Mouse (Mus musculus) cerebellum, adult (tissue): Measurements from ENCODE around the gene Gm13290.
"Not testable (repeated sequence)": the region's sequence is repeated elsewhere in the genome, so short reads cannot be mapped to it uniquely, and the experiment has no call there.

Source experiments
- ATAC-seq: cut with Nextera tagmentation; 2 replicates; pipeline ENCODE4 v1.9.2; 2017; ENCODE audit warnings: mild to moderate bottlenecking, moderate library complexity, mixed read lengths; ENCODE audit not compliant: insufficient number of reproducible peaks, low FRiP score, low TSS enrichment

The Gm13290 gene

GRCm38 (mm10) chr4:88773534-88773933, at the start of gene Gm13290:
Gene Gm13290, plus strand, starts transcription at chr4:88773834.
- not testable (repeated sequence) for ATAC-seq

DNA sequence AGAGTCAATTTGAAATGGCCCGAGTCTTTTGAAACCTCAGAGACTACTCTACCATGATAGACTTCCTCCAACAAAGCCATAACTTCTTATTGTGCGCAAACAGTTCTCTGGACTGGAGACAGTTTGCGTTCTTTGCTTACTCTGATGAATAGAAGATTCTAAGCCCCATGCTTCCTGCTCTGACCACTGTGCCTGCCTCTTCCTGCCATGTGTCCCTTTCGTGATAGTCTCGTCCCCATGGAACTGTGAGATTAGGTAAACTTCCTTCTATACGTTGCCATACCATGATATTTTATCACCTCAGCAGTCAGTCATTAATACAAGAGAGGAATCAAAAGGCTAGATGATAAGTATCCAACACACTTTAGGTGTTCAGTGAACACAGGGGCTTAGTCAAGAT, 46.9 kb upstream of the Gm13290 start:
- no peak for ATAC-seq

DNA sequence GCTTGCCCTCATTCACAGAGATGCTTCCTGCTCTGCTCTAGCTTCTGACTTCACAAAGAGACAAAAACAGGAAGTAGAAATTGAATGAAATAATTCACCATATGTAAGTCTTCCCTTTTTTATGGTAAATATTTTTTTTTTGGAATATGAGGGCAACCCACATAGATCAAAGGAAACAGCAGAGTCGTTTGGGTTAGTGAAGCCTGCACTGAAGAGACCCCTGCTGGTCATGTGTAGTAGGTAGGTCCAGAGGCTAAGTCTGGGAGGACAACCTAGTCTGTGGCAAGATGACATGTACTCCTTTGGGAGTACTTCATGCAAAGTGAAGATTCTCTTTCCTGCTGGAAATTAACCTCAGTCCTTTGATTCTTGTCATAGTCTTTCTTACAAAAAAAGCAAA, 46.3 kb upstream of the Gm13290 start:
- no peak for ATAC-seq

- ATAC-seq, result peak; percentile 36; the same call in 1 of the 2 replicates
Observed at GRCm38 (mm10) chr4:88738480-88738879, 35.2 kb upstream of the Gm13290 start.

DNA sequence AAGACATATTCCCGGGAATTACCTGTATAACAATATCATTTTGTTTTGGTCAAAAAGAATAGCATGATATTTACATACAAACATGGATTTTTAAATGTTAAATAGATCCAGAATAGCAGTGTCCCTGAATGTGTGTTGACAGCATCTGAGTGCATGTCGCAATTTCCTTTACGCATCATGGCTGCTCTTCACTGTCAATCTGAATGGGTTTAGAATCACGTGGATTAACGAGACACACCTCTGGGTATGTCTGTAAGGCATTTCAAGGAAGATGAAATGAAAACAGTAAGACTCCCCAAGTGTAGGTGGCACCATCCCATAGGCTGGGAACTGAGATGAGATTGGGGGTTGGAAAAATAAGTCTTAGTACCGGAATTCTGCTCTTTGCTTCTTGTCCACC, 34.6 kb upstream of the Gm13290 start:
- no peak for ATAC-seq

GRCm38 (mm10) chr4:88741426-88741825, 32.2 kb upstream of the Gm13290 start:
- no peak for ATAC-seq

- no peak for ATAC-seq
Observed at GRCm38 (mm10) chr4:88742771-88743371, 30.8 kb upstream of the Gm13290 start.

GRCm38 (mm10) chr4:88744207-88744606, 29.4 kb upstream of the Gm13290 start:
- 0 out of 2 replicates have a peak, but pooled peaks have one; percentile 61 for ATAC-seq

GRCm38 (mm10) chr4:88749926-88750325, 23.7 kb upstream of the Gm13290 start:
- ATAC-seq, result no peak

- not testable (repeated sequence) for ATAC-seq
Observed at GRCm38 (mm10) chr4:88754818-88755340, 18.8 kb upstream of the Gm13290 start, which contains the start of gene Gm13271. Gene Gm13271, plus strand, starts transcription at chr4:88754868.

- not testable (repeated sequence) for ATAC-seq
Observed at GRCm38 (mm10) chr4:88756581-88757513, 16.8 kb upstream of the Gm13290 start.

DNA sequence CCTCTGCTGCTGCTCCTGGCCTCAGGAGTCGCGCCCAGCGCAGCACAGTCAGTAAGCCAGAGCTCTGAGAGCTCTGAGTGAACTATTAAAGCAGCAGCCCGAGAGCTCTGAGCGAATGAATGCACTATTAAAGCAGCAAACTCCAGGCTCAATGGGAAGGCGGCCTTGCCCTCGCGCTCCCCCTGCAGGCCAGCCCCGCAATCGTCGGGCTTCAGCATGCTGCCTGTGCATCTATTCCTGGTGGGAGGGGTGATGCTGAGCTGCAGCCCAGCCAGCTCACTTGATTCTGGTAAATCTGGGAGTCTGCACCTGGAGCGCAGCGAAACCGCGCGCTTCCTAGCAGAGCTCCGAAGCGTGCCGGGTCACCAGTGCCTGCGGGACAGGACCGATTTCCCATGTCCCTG, 16.0 kb upstream of the Gm13290 start:
- ATAC-seq, result peak; percentile 100

- ATAC-seq, result not testable (repeated sequence)
Observed at GRCm38 (mm10) chr4:88758751-88759150, 14.9 kb upstream of the Gm13290 start.

DNA sequence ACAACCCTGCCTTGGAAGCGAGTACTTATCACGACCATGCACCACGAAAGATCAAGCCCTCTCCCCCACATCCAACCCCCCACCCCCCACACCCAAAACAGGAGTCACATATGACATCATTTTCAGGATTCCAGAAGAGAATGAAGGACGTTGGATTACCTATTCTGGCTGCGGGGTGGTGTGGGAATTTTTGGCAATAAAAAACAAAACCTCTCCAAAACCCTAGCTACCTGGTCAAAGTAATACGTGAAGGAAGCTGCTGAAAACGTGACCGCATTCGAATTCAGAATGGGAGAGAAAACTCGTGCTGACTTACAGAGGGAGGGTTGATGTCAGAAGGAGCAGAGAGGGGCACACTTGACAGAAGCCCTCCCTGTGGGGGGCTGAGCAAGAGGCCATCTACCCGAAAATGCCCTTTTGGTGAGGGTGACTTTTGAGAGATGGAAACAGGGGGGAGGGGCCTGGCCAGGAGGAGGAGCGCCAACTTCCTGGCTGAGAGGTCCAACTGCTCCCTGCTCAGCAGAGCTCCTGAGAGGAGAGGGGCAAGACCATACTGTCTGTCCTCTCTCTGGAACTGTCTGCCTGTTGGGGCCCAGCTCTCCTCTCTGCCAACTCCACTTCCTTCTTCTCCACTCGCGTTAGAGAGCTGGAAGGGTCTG, 13.9 kb upstream of the Gm13290 start, which contains the start of gene Gm13283:
Gene Gm13283 (plus strand): TSS at position 510 of the 659 bp plus-strand sequence.
- ATAC-seq, result not testable (repeated sequence)

DNA sequence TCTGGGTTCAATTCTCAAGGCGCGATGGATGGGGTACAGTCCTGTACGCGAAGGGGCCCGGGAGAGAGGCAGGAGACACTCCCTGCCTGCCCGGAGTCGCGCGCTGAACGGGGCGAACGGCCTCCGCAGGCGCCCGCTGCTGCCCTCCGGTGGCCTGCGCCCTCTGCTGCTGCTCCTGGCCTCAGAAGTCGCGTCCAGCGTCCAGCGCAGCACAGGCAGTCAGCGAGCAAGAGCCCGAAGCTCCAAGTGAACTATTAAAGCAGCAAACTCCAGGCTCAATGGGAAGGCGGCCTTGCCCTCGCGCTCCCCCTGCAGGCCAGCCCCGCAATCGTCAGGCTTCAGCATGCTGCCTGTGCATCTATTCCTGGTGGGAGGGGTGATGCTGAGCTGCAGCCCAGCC, 13.2 kb upstream of the Gm13290 start:
- not testable (repeated sequence) for ATAC-seq

DNA sequence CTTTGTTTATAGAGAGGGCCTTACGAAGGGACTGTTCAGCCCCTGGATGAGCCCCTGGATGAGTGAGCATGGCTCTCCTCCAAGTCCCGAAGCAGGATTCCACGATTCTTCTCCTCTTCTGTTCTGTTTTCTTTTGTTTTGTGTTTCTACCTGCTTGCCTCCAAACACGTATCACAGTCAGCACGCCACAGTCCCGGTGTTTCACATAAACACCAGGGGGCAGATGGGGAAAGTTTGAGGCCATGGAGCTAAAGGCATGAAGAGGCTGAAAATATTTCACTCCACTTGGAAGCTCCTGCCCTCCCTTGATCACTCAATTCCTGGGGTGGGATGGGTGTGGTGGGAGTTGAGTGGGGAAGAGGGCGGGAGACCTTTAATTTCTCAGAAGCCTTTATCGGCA, 11.9 kb upstream of the Gm13290 start:
- not testable (repeated sequence) for ATAC-seq

DNA sequence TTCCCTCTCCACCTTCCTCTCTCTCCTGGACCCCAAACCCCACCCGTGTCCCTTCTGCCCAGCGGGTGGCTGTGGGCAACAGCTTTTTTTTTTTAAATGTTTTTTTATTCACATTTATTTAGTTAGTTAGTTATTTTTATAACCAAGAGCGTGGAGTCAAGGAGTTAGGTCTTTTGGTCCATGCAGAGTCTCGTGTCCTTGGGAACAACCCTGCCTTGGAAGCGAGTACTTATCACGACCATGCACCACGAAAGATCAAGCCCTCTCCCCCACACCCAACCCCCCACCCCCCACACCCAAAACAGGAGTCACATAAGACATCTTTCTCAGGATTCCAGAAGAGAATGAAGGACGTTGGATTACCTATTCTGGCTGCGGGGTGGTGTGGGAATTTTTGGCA, 11.3 kb upstream of the Gm13290 start:
- not testable (repeated sequence) for ATAC-seq

DNA sequence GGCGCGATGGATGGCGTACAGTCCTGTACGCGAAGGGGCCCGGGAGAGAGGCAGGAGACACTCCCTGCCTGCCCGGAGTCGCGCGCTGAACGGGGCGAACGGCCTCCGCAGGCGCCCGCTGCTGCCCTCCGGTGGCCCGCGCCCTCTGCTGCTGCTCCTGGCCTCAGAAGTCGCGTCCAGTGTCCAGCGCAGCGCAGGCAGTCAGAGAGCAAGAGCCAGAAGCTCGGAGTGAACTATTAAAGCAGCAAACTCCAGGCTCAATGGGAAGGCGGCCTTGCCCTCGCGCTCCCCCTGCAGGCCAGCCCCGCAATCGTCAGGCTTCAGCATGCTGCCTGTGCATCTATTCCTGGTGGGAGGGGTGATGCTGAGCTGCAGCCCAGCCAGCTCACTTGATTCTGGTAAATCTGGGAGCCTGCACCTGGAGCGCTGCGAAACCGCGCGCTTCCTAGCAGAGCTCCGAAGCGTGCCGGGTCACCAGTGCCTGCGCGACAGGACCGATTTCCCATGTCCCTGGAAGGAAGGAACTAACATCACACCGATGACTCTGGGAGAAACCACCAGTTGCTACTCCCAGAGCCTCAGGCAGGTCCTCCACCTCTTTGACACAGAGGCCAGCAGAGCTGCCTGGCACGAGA, 10.1 kb upstream of the Gm13290 start:
- ATAC-seq, result peak; percentile 76; the same call in 1 of the 2 replicates

- ATAC-seq, result not testable (repeated sequence)
Observed at GRCm38 (mm10) chr4:88776622-88777021, 3.0 kb downstream of the Gm13290 start, which contains the start of gene Gm13289. Gene Gm13289, plus strand, starts transcription at chr4:88776922.

DNA sequence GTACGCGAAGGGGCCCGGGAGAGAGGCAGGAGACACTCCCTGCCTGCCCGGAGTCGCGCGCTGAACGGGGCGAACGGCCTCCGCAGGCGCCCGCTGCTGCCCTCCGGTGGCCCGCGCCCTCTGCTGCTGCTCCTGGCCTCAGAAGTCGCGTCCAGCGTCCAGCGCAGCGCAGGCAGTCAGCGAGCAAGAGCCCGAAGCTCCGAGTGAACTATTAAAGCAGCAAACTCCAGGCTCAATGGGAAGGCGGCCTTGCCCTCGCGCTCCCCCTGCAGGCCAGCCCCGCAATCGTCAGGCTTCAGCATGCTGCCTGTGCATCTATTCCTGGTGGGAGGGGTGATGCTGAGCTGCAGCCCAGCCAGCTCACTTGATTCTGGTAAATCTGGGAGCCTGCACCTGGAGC, 5.9 kb downstream of the Gm13290 start, which contains the start of gene Gm13272:
Gene Gm13272 (plus strand): TSS at position 301 of the 400 bp plus-strand sequence.
- not testable (repeated sequence) for ATAC-seq
